14 mouse cellular contexts compared by ENCODE assay signal in genomic region chr9:27173646-27174045, GRCm38 (mm10). TPM values are rescaled to one million over a fixed set of nuclear protein-coding genes. Genes with fewer than 3 reads are reported as not detected.
"Had no signal": no experiment of that assay in that cellular context is flagged by ENCODE, and none has a peak within 500 bp of the region (broad histone marks: within the 10 kb centered on the region; RNA-seq: fewer than 3 reads in every experiment).

No protein-coding gene starts in this region.

- H3K36me3 ChIP-seq: limb, embryonic 15.5 days; liver, embryonic 12.5 days; neural tube, embryonic 12.5 days had no signal

- H3K27me3 ChIP-seq: limb, embryonic 15.5 days; liver, embryonic 12.5 days; neural tube, embryonic 12.5 days had no signal

- H3K4me2 ChIP-seq: limb, embryonic 15.5 days; liver, embryonic 12.5 days; lung, embryonic 14.5 days; neural tube, embryonic 12.5 days had no signal

- H3K9me3 ChIP-seq: limb, embryonic 15.5 days; liver, embryonic 12.5 days; neural tube, embryonic 12.5 days had no signal

- ATAC-seq: liver, embryonic 12.5 days had no signal

- DNase-seq: kidney, adult 11 months; kidney, adult 9 months; kidney, postnatal 36 days; lung, embryonic 14.5 days; lung, postnatal 10 days; right cerebral cortex, adult 18-20 months; right cerebral cortex, postnatal 25 days; thymus, postnatal 4 days had no signal

- H3K27ac ChIP-seq: kidney, postnatal 0 days; limb, embryonic 15.5 days; liver, embryonic 12.5 days; macrophage; neural tube, embryonic 12.5 days had no signal

- H3K9ac ChIP-seq: limb, embryonic 15.5 days; liver, embryonic 12.5 days; lung, embryonic 14.5 days; neural tube, embryonic 12.5 days had no signal

- H3K4me1 ChIP-seq: liver, embryonic 12.5 days; neural tube, embryonic 12.5 days had no signal

- H3K4me3 ChIP-seq: limb, embryonic 15.5 days; liver, embryonic 12.5 days; megakaryocyte, embryonic 14.5 days; neural tube, embryonic 12.5 days had no signal

RNA-seq across cellular contexts. Expression of gene Jam3, which starts 18.4 kb away (rescaled TPM):
- polyA plus RNA-seq: macrophage had no signal
